Mouse (Mus musculus) embryonic facial prominence, embryonic 15.5 days (tissue): ENCODE measurements around the gene Pim1. TPM values are rescaled to one million over a fixed set of nuclear protein-coding genes. Genes with fewer than 3 reads are reported as not detected.

Source experiments
- ATAC-seq: fragments of 200-750 bp; cut with Nextera tagmentation; 2 replicates; pipeline ENCODE4 v1.8.0; 2017; ENCODE audit warnings: low read depth, moderate TSS enrichment; ENCODE audit not compliant: insufficient number of reproducible peaks, low FRiP score, low TSS enrichment
- H3K27ac ChIP-seq: fragments of 300-500 bp; sonication (generic); replicated peaks from 2 replicates; pipeline ENCODE4 v1.5.1; 2015; ENCODE audit warnings: mild to moderate bottlenecking, inconsistent platforms
- H3K27me3 ChIP-seq: fragments of 300-500 bp; sonication (generic); 2 replicates; pipeline ENCODE4 v1.6.1; 2015; ENCODE audit warnings: inconsistent platforms
- H3K36me3 ChIP-seq: fragments of 300-500 bp; sonication (generic); 2 replicates; pipeline ENCODE4 v1.6.1; 2015; ENCODE audit warnings: mild to moderate bottlenecking, inconsistent platforms
- H3K4me1 ChIP-seq: fragments of 300-500 bp; sonication (generic); 2 replicates; pipeline ENCODE4 v1.6.1; 2015; ENCODE audit warnings: inconsistent platforms
- H3K4me2 ChIP-seq: fragments of 300-500 bp; sonication (generic); replicated peaks from 2 replicates; pipeline ENCODE4 v1.6.1; 2015; ENCODE audit warnings: mild to moderate bottlenecking, inconsistent platforms
- H3K4me3 ChIP-seq: fragments of 300-500 bp; sonication (generic); replicated peaks from 2 replicates; pipeline ENCODE4 v1.5.1; 2015; ENCODE audit warnings: mild to moderate bottlenecking, inconsistent platforms
- H3K9ac ChIP-seq: fragments of 300-500 bp; sonication (generic); 2 replicates; pipeline ENCODE4 v1.6.1; 2015; ENCODE audit warnings: inconsistent platforms
- H3K9me3 ChIP-seq: fragments of 300-500 bp; sonication (generic); replicated peaks from 2 replicates; pipeline ENCODE4 v1.6.1; 2016; ENCODE audit warnings: inconsistent platforms
- WGBS: fragments of 180-500 bp; shearing (Covaris S2); methylation state at CpG from one replicate; pipeline ENCODE4 v1.1.7; 2015; 5-methylcytosine and 5-hydroxymethylcytosine counted together
- polyA plus RNA-seq: library from polyadenylated mRNA; unstranded; fragments of >200 nt; fragmentation: Nextera tagmentation; extraction: Ambion mirVana; gene quantifications from 2 replicates; pipeline ENCODE4 v1.2.1, GENCODE M21; 2015

The Pim1 gene
- polyA plus RNA-seq, 1 experiment from 2014 or later, result 17.8 TPM

- no peaks in the 10 kb centered on the region for H3K36me3 ChIP-seq
- 0 out of 2 replicates have a peak overlapping the region, but pooled peaks have one; percentile 17 for H3K27ac ChIP-seq
- 42% methylated on average over 10 of the region's 10 CpGs for WGBS
- no peaks in the 10 kb centered on the region for H3K27me3 ChIP-seq
- H3K4me1 ChIP-seq, result no peaks in the 10 kb centered on the region
- no peak overlapping the region for H3K9ac ChIP-seq
- H3K4me2 ChIP-seq, result no peak overlapping the region
- ATAC-seq, result 0 out of 2 replicates have a peak, but pooled peaks have one; percentile 29
- no peak overlapping the region for H3K4me3 ChIP-seq
- no peaks in the 10 kb centered on the region for H3K9me3 ChIP-seq
Measured at GRCm38 (mm10) chr17:29531757-29532384, 41.3 kb downstream of the Pim1 start.

- Histone ChIP-seq H3K4me1 (no peaks in the 10 kb centered on the region), H3K4me3 (no peak overlapping the region), H3K27me3 (no peaks in the 10 kb centered on the region), H3K36me3 (no peaks in the 10 kb centered on the region), H3K9me3 (no peaks in the 10 kb centered on the region), H3K9ac (no peak overlapping the region), H3K27ac (no peak overlapping the region), H3K4me2 (no peak overlapping the region)
- ATAC-seq, result no peak
- 85% methylated on average over 11 of the region's 11 CpGs for WGBS
Measured at GRCm38 (mm10) chr17:29533866-29534265, 43.3 kb downstream of the Pim1 start.

- Histone ChIP-seq H3K27me3 (no peaks in the 10 kb centered on the region), H3K9ac (no peak overlapping the region), H3K36me3 (no peaks in the 10 kb centered on the region), H3K4me2 (no peak overlapping the region), H3K4me3 (no peak overlapping the region), H3K4me1 (no peaks in the 10 kb centered on the region), H3K27ac (no peak overlapping the region), H3K9me3 (no peaks in the 10 kb centered on the region)
- 81% methylated on average over 8 of the region's 8 CpGs for WGBS
- no peak for ATAC-seq
Measured at GRCm38 (mm10) chr17:29540426-29540825, 49.9 kb downstream of the Pim1 start.

GRCm38 (mm10) chr17:29541419-29541818 is 50.9 kb downstream of the Pim1 start:
- 73% methylated on average over 14 of the region's 14 CpGs for whole genome bisulfite sequencing
- Histone ChIP-seq H3K4me1 (no peaks in the 10 kb centered on the region), H3K4me3 (no peak overlapping the region), H3K27ac (no peak overlapping the region), H3K9me3 (no peaks in the 10 kb centered on the region), H3K27me3 (no peaks in the 10 kb centered on the region), H3K4me2 (no peak overlapping the region), H3K36me3 (no peaks in the 10 kb centered on the region), H3K9ac (no peak overlapping the region)
- ATAC-seq, result no peak; the same call in 1 of the 2 replicates

GRCm38 (mm10) chr17:29542831-29543690 is 52.5 kb downstream of the Pim1 start:
- no peaks in the 10 kb centered on the region for H3K36me3 ChIP-seq
- H3K4me2 ChIP-seq, result no peak overlapping the region
- no peak overlapping the region for H3K9ac ChIP-seq
- H3K4me1 ChIP-seq, result no peaks in the 10 kb centered on the region
- no peak for ATAC-seq
- no peak overlapping the region for H3K4me3 ChIP-seq
- H3K27ac ChIP-seq, result no peak overlapping the region
- 87% methylated on average over 19 of the region's 19 CpGs for WGBS
- no peaks in the 10 kb centered on the region for H3K27me3 ChIP-seq
- H3K9me3 ChIP-seq, result no peaks in the 10 kb centered on the region

- no peaks in the 10 kb centered on the region for H3K9me3 ChIP-seq
- H3K4me3 ChIP-seq, result no peak overlapping the region
- no peak overlapping the region for H3K4me2 ChIP-seq
- H3K9ac ChIP-seq, result no peak overlapping the region
- no peaks in the 10 kb centered on the region for H3K27me3 ChIP-seq
- no peaks in the 10 kb centered on the region for H3K36me3 ChIP-seq
- WGBS, result 63% methylated on average over 2 of the region's 2 CpGs
- no peak overlapping the region for H3K27ac ChIP-seq
- no peaks in the 10 kb centered on the region for H3K4me1 ChIP-seq
- ATAC-seq, result no peak
Measured at GRCm38 (mm10) chr17:29544064-29544463, 53.5 kb downstream of the Pim1 start.

GRCm38 (mm10) chr17:29545241-29545640 is 54.7 kb downstream of the Pim1 start:
- Histone ChIP-seq H3K4me1 (peaks cover 6% of the 10 kb centered on the region), H3K27me3 (no peaks in the 10 kb centered on the region), H3K4me2 (no peak overlapping the region), H3K27ac (no peak overlapping the region), H3K4me3 (no peak overlapping the region), H3K9ac (no peak overlapping the region), H3K36me3 (no peaks in the 10 kb centered on the region), H3K9me3 (no peaks in the 10 kb centered on the region)
- no peak for ATAC-seq
- 91% methylated on average over 5 of the region's 5 CpGs for WGBS

Other genes with a start within 250 kb of the Pim1 start
- gene Ppil1, start 226.6 kb upstream of the Pim1 start, polyA plus RNA-seq, result 129 and 132 TPM in 2 replicates
- gene BC004004, start 222.0 kb upstream of the Pim1 start, polyA plus RNA-seq, result 82.1 and 85.8 TPM in 2 replicates
- gene Pi16, start 173.1 kb upstream of the Pim1 start, polyA plus RNA-seq, result 2.7 and 2.8 TPM in 2 replicates
- 337 and 355 TPM in 2 replicates for gene Mtch1, start 142.8 kb upstream of the Pim1 start, polyA plus RNA-seq
- 14.5 and 15.3 TPM in 2 replicates for gene Fgd2, start 129.8 kb upstream of the Pim1 start, polyA plus RNA-seq
- gene Gm17657, start 58.9 kb downstream of the Pim1 start, polyA plus RNA-seq, result not detected in 2 replicates
- 14.4 and 16.7 TPM in 2 replicates for gene Tbc1d22b, start 59.0 kb downstream of the Pim1 start, polyA plus RNA-seq
- gene Tmem217, start 61.6 kb downstream of the Pim1 start, polyA plus RNA-seq, result 0.95 and 1.6 TPM in 2 replicates
- gene Rnf8, start 124.0 kb downstream of the Pim1 start, polyA plus RNA-seq, result 72.0 and 84.7 TPM in 2 replicates
- 2.4 and 2.5 TPM in 2 replicates for gene Gm28043, start 124.1 kb downstream of the Pim1 start, polyA plus RNA-seq
- 108 and 110 TPM in 2 replicates for gene Cmtr1, start 169.8 kb downstream of the Pim1 start, polyA plus RNA-seq
- gene Ccdc167, start 226.3 kb downstream of the Pim1 start, polyA plus RNA-seq, result 10.7 and 11.0 TPM in 2 replicates